Mouse (Mus musculus) testis, postnatal 10 days (tissue): ENCODE results near the gene Xrn1.
"Not testable (repeated sequence)": the region's sequence is repeated elsewhere in the genome, so short reads cannot be mapped to it uniquely, and the experiment has no call there.

ENCODE experiments used
- DNase-seq: peaks from one replicate; pipeline ENCODE4 v3.0.0; 2021; ENCODE audit warnings: low spot score

Xrn1 gene

GRCm38 (mm10) chr9:96051501-96051900 lies 96.9 kb downstream of the Xrn1 start:
- DNase-seq, result peak; percentile 54

- no peak for DNase-seq
Measured at GRCm38 (mm10) chr9:96054878-96055277, 100.3 kb downstream of the Xrn1 start.

- no peak for DNase-seq
Measured at GRCm38 (mm10) chr9:96056417-96057223, 102.1 kb downstream of the Xrn1 start.

- DNase-seq, result no peak
Measured at GRCm38 (mm10) chr9:96063083-96063802, 108.7 kb downstream of the Xrn1 start.

- DNase-seq, result no peak
Measured at GRCm38 (mm10) chr9:96063803-96064475, 109.4 kb downstream of the Xrn1 start.

GRCm38 (mm10) chr9:96067507-96067906 lies 112.9 kb downstream of the Xrn1 start:
- DNase-seq, result no peak

GRCm38 (mm10) chr9:96078752-96079315 lies 124.3 kb downstream of the Xrn1 start:
- DNase-seq, result no peak

GRCm38 (mm10) chr9:96085293-96085692 lies 130.7 kb downstream of the Xrn1 start:
- no peak for DNase-seq

GRCm38 (mm10) chr9:96087671-96088070 lies 133.1 kb downstream of the Xrn1 start:
- DNase-seq, result no peak

- not testable (repeated sequence) for DNase-seq
Measured at GRCm38 (mm10) chr9:96088456-96088855, 133.9 kb downstream of the Xrn1 start.

GRCm38 (mm10) chr9:96092637-96093036 lies 138.1 kb downstream of the Xrn1 start:
- not testable (repeated sequence) for DNase-seq

GRCm38 (mm10) chr9:96093221-96093620 lies 138.7 kb downstream of the Xrn1 start:
- no peak for DNase-seq

- no peak for DNase-seq
Measured at GRCm38 (mm10) chr9:96094341-96094740, 139.8 kb downstream of the Xrn1 start.

- no peak for DNase-seq
Measured at GRCm38 (mm10) chr9:96095192-96095591, 140.6 kb downstream of the Xrn1 start.

- no peak for DNase-seq
Measured at GRCm38 (mm10) chr9:96102846-96103245, 148.3 kb downstream of the Xrn1 start.
